Mouse (Mus musculus) embryonic facial prominence, embryonic 11.5 days (tissue): Measurements from ENCODE around the gene Hmx2. TPM values are rescaled to one million over a fixed set of nuclear protein-coding genes. Genes with fewer than 3 reads are reported as not detected.
A peak's percentile ranks its signal among the peaks of the same experiment; 100 is the strongest.

Source experiments
- ATAC-seq: fragments of 200-750 bp; cut with Nextera tagmentation; replicated peaks from 2 replicates; pipeline ENCODE4 v1.8.0; 2017; ENCODE audit warnings: low read depth; ENCODE audit not compliant: insufficient number of reproducible peaks, low FRiP score, low TSS enrichment
- DNase-seq: peaks from one replicate; pipeline ENCODE4 v3.0.0-alpha.2; 2015; ENCODE audit warnings: low spot score
- H3K27ac ChIP-seq: fragments of 300-500 bp; sonication (generic); replicated peaks from 2 replicates; pipeline ENCODE4 v1.5.1; 2014; ENCODE audit warnings: mild to moderate bottlenecking, low read depth, low read length, control low read depth
- H3K27me3 ChIP-seq: fragments of 300-500 bp; sonication (generic); 2 replicates; pipeline ENCODE4 v1.6.1; 2014; ENCODE audit warnings: mild to moderate bottlenecking, low read length, moderate library complexity, mixed read lengths; ENCODE audit not compliant: control insufficient read depth, insufficient read depth
- H3K36me3 ChIP-seq: fragments of 300-500 bp; sonication (generic); replicated peaks from 2 replicates; pipeline ENCODE4 v1.6.1; 2014; ENCODE audit warnings: low read depth, mild to moderate bottlenecking, low read length, moderate library complexity, mixed read lengths; ENCODE audit not compliant: control insufficient read depth, insufficient read depth
- H3K4me1 ChIP-seq: fragments of 300-500 bp; sonication (generic); 2 replicates; pipeline ENCODE4 v1.6.1; 2014; ENCODE audit warnings: low read length, mixed read lengths; ENCODE audit not compliant: control insufficient read depth, insufficient read depth
- H3K4me2 ChIP-seq: fragments of 300-500 bp; sonication (generic); 2 replicates; pipeline ENCODE4 v1.6.1; 2014; ENCODE audit warnings: low read depth, mild to moderate bottlenecking, control low read depth, low read length, moderate library complexity
- H3K4me3 ChIP-seq: fragments of 300-500 bp; sonication (generic); 2 replicates; pipeline ENCODE4 v1.5.1; 2014; ENCODE audit warnings: low read depth, low read length, control low read depth
- H3K9ac ChIP-seq: fragments of 300-500 bp; sonication (generic); replicated peaks from 2 replicates; pipeline ENCODE4 v1.6.1; 2014; ENCODE audit warnings: mild to moderate bottlenecking, control low read depth, low read length
- H3K9me3 ChIP-seq: fragments of 300-500 bp; sonication (generic); replicated peaks from 2 replicates; pipeline ENCODE4 v1.6.1; 2016; ENCODE audit warnings: mild to moderate bottlenecking, low read length, inconsistent platforms, mixed read lengths; ENCODE audit not compliant: control insufficient read depth
- WGBS: fragments of 180-500 bp; shearing (Covaris S2); extraction: QIAGEN DNeasy Blood & Tissue Kit; methylation state at CpG from one replicate; pipeline ENCODE4 v1.1.7; 2014; 5-methylcytosine and 5-hydroxymethylcytosine counted together
- polyA plus RNA-seq: library from polyadenylated mRNA; unstranded; fragments of >200 nt; fragmentation: Nextera tagmentation; extraction: Ambion mirVana; gene quantifications from 2 replicates; pipeline ENCODE4 v1.2.1, GENCODE M21; 2014

Hmx2 gene
- polyA plus RNA-seq, 1 experiment from 2014 or later, result 0.21 TPM

GRCm38 (mm10) chr7:131554341-131555180, 6.0 kb downstream of the Hmx2 start:
- Histone ChIP-seq H3K9me3 (no peaks in the 10 kb centered on the region), H3K36me3 (no peaks in the 10 kb centered on the region), H3K9ac (no peak overlapping the region), H3K27me3 (peaks cover 83% of the 10 kb centered on the region), H3K4me3 (peak overlapping the region; percentile 31), H3K4me2 (peak overlapping the region; percentile 55), H3K4me1 (peaks cover 8% of the 10 kb centered on the region), H3K27ac (no peak overlapping the region)
- 1% methylated on average over 43 of the region's 45 CpGs for WGBS
- ATAC-seq (0 out of 2 replicates have a peak, but pooled peaks have one; percentile 41), DNase-seq (peak; percentile 29)

GRCm38 (mm10) chr7:131555301-131556081, 6.9 kb downstream of the Hmx2 start:
- no peak for ATAC-seq
- no peaks in the 10 kb centered on the region for H3K36me3 ChIP-seq
- H3K4me2 ChIP-seq, result peak overlapping the region; percentile 21
- WGBS, result under 1% methylated on average over 65 of the region's 68 CpGs
- H3K27me3 ChIP-seq, result peaks cover 73% of the 10 kb centered on the region
- DNase-seq, result peak; percentile 46
- peaks cover 8% of the 10 kb centered on the region for H3K4me1 ChIP-seq
- 0 out of 2 replicates have a peak overlapping the region, but pooled peaks have one; percentile 8 for H3K4me3 ChIP-seq
- H3K9ac ChIP-seq, result no peak overlapping the region; the same call in 1 of the 2 replicates
- no peaks in the 10 kb centered on the region for H3K9me3 ChIP-seq
- H3K27ac ChIP-seq, result no peak overlapping the region

- Histone ChIP-seq H3K27me3 (peaks cover 67% of the 10 kb centered on the region), H3K4me3 (0 out of 2 replicates have a peak overlapping the region, but pooled peaks have one; percentile 8), H3K27ac (no peak overlapping the region), H3K4me2 (no peak overlapping the region), H3K9me3 (no peaks in the 10 kb centered on the region), H3K4me1 (peaks cover 8% of the 10 kb centered on the region), H3K9ac (no peak overlapping the region), H3K36me3 (no peaks in the 10 kb centered on the region)
- WGBS, result 0% methylated on average over 9 of the region's 9 CpGs
- ATAC-seq (no peak), DNase-seq (peak; percentile 21)
Observed at GRCm38 (mm10) chr7:131556116-131556515, 7.5 kb downstream of the Hmx2 start.

- peaks cover 8% of the 10 kb centered on the region for H3K4me1 ChIP-seq
- ATAC-seq (no peak), DNase-seq (peak; percentile 43)
- peak overlapping the region; percentile 1; the same call in 1 of the 2 replicates for H3K4me2 ChIP-seq
- no peaks in the 10 kb centered on the region for H3K9me3 ChIP-seq
- WGBS, result under 1% methylated on average over 37 of the region's 37 CpGs
- no peak overlapping the region for H3K4me3 ChIP-seq
- H3K9ac ChIP-seq, result no peak overlapping the region
- peaks cover 61% of the 10 kb centered on the region for H3K27me3 ChIP-seq
- no peaks in the 10 kb centered on the region for H3K36me3 ChIP-seq
- H3K27ac ChIP-seq, result no peak overlapping the region
Observed at GRCm38 (mm10) chr7:131556541-131557271, 8.1 kb downstream of the Hmx2 start.

- no peak overlapping the region for H3K4me2 ChIP-seq
Observed at GRCm38 (mm10) chr7:131557751-131558150, 9.2 kb downstream of the Hmx2 start.

GRCm38 (mm10) chr7:131559986-131560696, 11.6 kb downstream of the Hmx2 start, which contains the start of gene Bub3:
Bub3 (plus strand) TSS chr7:131560222.
- H3K4me2 ChIP-seq, result peak within 1 kb of the TSS; percentile 52
- H3K4me3 ChIP-seq, result peak within 1 kb of the TSS; percentile 83
- H3K9me3 ChIP-seq, result no peaks in the 10 kb centered on the region
- peak; percentile 97 for DNase-seq
- peak within 1 kb of the TSS; percentile 70 for H3K27ac ChIP-seq
- H3K4me1 ChIP-seq, result no peaks in the 10 kb centered on the region; the same call in 1 of the 2 replicates
- peak within 1 kb of the TSS; percentile 93 for H3K9ac ChIP-seq
- peaks cover 27% of the 10 kb centered on the region for H3K27me3 ChIP-seq
- WGBS, result under 1% methylated on average over 43 of the region's 51 CpGs
- peak; percentile 92 for ATAC-seq
- peaks cover 5% of the 10 kb centered on the region; the same call in 1 of the 2 replicates for H3K36me3 ChIP-seq

More at GRCm38 (mm10) chr7:131557751-131558150, 9.2 kb downstream of the Hmx2 start:
- Histone ChIP-seq H3K27me3 (peaks cover 51% of the 10 kb centered on the region), H3K4me1 (peaks cover 8% of the 10 kb centered on the region), H3K9ac (no peak overlapping the region), H3K27ac (no peak overlapping the region), H3K36me3 (peaks cover 5% of the 10 kb centered on the region; the same call in 1 of the 2 replicates), H3K9me3 (no peaks in the 10 kb centered on the region), H3K4me3 (no peak overlapping the region)
- DNase-seq (no peak), ATAC-seq (no peak)
- WGBS, result 45% methylated on average over 2 of the region's 2 CpGs

- WGBS, result 1% methylated on average over 14 of the region's 14 CpGs
- Histone ChIP-seq H3K36me3 (peaks cover 5% of the 10 kb centered on the region; the same call in 1 of the 2 replicates), H3K4me2 (peak overlapping the region; percentile 52), H3K4me3 (peak overlapping the region; percentile 83), H3K27ac (peak overlapping the region; percentile 70), H3K4me1 (no peaks in the 10 kb centered on the region; the same call in 1 of the 2 replicates), H3K9ac (peak overlapping the region; percentile 93), H3K27me3 (peaks cover 22% of the 10 kb centered on the region), H3K9me3 (no peaks in the 10 kb centered on the region)
- no peak for DNase-seq
- ATAC-seq, result peak; percentile 44
Observed at GRCm38 (mm10) chr7:131560697-131561042, 12.1 kb downstream of the Hmx2 start.
